Mouse (Mus musculus): ENCODE measurements around the gene Gm10801.
"Not testable (repeated sequence)": the region's sequence is repeated elsewhere in the genome, so short reads cannot be mapped to it uniquely, and the experiment has no call there.

Gm10801 gene

GRCm38 (mm10) chr2:98661937-98662336, at the start of gene Gm10801:
Gene Gm10801 (plus strand): TSS chr2:98662237.
- DNase-seq: not testable (repeated sequence)

- not testable (repeated sequence) for DNase-seq
Measured at GRCm38 (mm10) chr2:98667201-98667600, 5.2 kb downstream of the Gm10801 start, which contains the start of gene Gm10800. Gene Gm10800 (minus strand): TSS chr2:98667301.

DNA sequence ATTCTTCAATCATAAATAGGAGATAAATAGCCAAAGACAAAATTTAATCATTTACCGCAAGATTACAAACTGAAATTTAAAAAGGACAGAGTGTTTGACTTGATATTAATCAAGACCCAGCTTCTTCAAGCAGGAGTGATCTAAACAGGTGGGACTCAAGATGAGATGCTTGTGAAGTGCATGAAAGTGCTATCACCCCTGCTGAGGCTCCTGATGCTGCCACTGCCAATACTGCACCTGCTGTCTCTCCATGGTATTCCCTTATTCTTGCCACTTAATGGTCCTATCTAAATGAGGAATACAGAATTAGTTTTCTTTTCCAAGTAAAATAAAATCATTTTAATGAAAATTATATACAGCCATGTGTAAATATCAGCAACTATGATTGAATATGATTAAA, 35.5 kb downstream of the Gm10801 start:
- DNase-seq: peak; percentile 66 to 76

Data from cerebellum, postnatal 14 days (tissue).